Mouse (Mus musculus) heart, embryonic 14.5 days (tissue): Measurements from ENCODE around the gene 3110021N24Rik. TPM values are rescaled to one million over a fixed set of nuclear protein-coding genes. Genes with fewer than 3 reads are reported as not detected.

Experiments used
- ATAC-seq: fragments of 200-750 bp; cut with Nextera tagmentation; 2 replicates; pipeline ENCODE4 v1.8.0; 2017; ENCODE audit warnings: low read depth, moderate TSS enrichment; ENCODE audit not compliant: insufficient number of reproducible peaks, insufficient read depth, low FRiP score
- H3K27ac ChIP-seq, 2 experiments: fragments of 200-500 bp in 1 of 2; fragments of 300-500 bp in 1 of 2; sonication (generic) in 1 of 2; replicated peaks in 1 of 2; 2 replicates each; pipeline ENCODE4 v1.5.1; 2012 to 2014; ENCODE audit warnings: low read depth in 2 of 2, low read length in 2 of 2, control low read depth in 1 of 2, mild to moderate bottlenecking in 1 of 2, mixed read lengths in 1 of 2; ENCODE audit not compliant: control insufficient read depth in 1 of 2, insufficient read depth in 1 of 2
- H3K27me3 ChIP-seq: fragments of 300-500 bp; sonication (generic); 2 replicates; pipeline ENCODE4 v1.6.1; 2014; ENCODE audit warnings: mild to moderate bottlenecking, low read length, control low read depth; ENCODE audit not compliant: control insufficient read depth, insufficient read depth
- H3K36me3 ChIP-seq: fragments of 300-500 bp; sonication (generic); 2 replicates; pipeline ENCODE4 v1.6.1; 2014; ENCODE audit warnings: mild to moderate bottlenecking, control low read depth, low read length, mixed read lengths; ENCODE audit not compliant: control insufficient read depth, insufficient read depth
- H3K4me1 ChIP-seq, 2 experiments: fragments of 200-500 bp in 1 of 2; fragments of 300-500 bp in 1 of 2; sonication (generic) in 1 of 2; 2 replicates each; pipeline ENCODE4 v1.6.1; 2012 to 2014; ENCODE audit warnings: low read length in 2 of 2, control low read depth in 1 of 2, mixed read lengths in 1 of 2; ENCODE audit not compliant: control insufficient read depth in 2 of 2, insufficient read depth in 2 of 2
- H3K4me2 ChIP-seq: fragments of 300-500 bp; sonication (generic); 2 replicates; pipeline ENCODE4 v1.6.1; 2014; ENCODE audit warnings: mild to moderate bottlenecking, low read length
- H3K4me3 ChIP-seq, 2 experiments: fragments of 200-500 bp in 1 of 2; fragments of 300-500 bp in 1 of 2; sonication (generic) in 1 of 2; 2 replicates each; pipeline ENCODE4 v1.5.1; 2012 to 2014; ENCODE audit warnings: low read length in 2 of 2, mild to moderate bottlenecking in 2 of 2, control low read depth in 1 of 2, low read depth in 1 of 2, moderate library complexity in 1 of 2; ENCODE audit not compliant: control insufficient read depth in 1 of 2, insufficient read depth in 1 of 2
- H3K9ac ChIP-seq: fragments of 300-500 bp; sonication (generic); 2 replicates; pipeline ENCODE4 v1.6.1; 2014; ENCODE audit warnings: mild to moderate bottlenecking, low read length
- H3K9me3 ChIP-seq: fragments of 300-500 bp; sonication (generic); 2 replicates; pipeline ENCODE4 v1.6.1; 2016; ENCODE audit warnings: low read length, control low read depth; ENCODE audit not compliant: control insufficient read depth
- WGBS: fragments of 180-500 bp; shearing (Covaris S2); extraction: QIAGEN DNeasy Blood & Tissue Kit; methylation state at CpG from one replicate; pipeline ENCODE4 v1.1.7; 2014; 5-methylcytosine and 5-hydroxymethylcytosine counted together
- polyA plus RNA-seq: library from polyadenylated mRNA; unstranded; fragments of >200 nt; fragmentation: Nextera tagmentation; extraction: Ambion mirVana; gene quantifications from 2 replicates; pipeline ENCODE4 v1.2.1, GENCODE M21; 2014

The 3110021N24Rik gene
- polyA plus RNA-seq, 1 experiment from 2014 or later, result 2.2 TPM

- peak overlapping the region in 1 of 2 experiments; percentile 5; a peak in 1 of 4 replicates for H3K4me3 ChIP-seq
Observed at GRCm38 (mm10) chr4:108830698-108831097, 111.2 kb downstream of the 3110021N24Rik start.

More at GRCm38 (mm10) chr4:108830698-108831097, 111.2 kb downstream of the 3110021N24Rik start:
- Histone ChIP-seq H3K9me3 (no peaks in the 10 kb centered on the region), H3K27ac (peak overlapping the region in 1 of 2 experiments; percentile 64; a peak in 2 of 4 replicates), H3K4me2 (peak overlapping the region; percentile 74), H3K9ac (peak overlapping the region; percentile 56), H3K27me3 (no peaks in the 10 kb centered on the region), H3K36me3 (peaks cover 44% of the 10 kb centered on the region), H3K4me1 (peaks cover 4 to 19% of the 10 kb centered on the region in 2 experiments)
- WGBS, result 81% methylated on average over 1 of the region's 1 CpGs
- ATAC-seq, result no peak

Other genes with a start within 250 kb of the 3110021N24Rik start
- 52.7 and 59.8 TPM in 2 replicates for gene Prpf38a, start 140.3 kb upstream of the 3110021N24Rik start, polyA plus RNA-seq
- gene Orc1, start 140.2 kb upstream of the 3110021N24Rik start, polyA plus RNA-seq, result 3.1 and 3.4 TPM in 2 replicates
- gene Cc2d1b, start 99.7 kb upstream of the 3110021N24Rik start, polyA plus RNA-seq, result 13.2 and 14.5 TPM in 2 replicates
- gene Zfyve9, start 61.1 kb downstream of the 3110021N24Rik start, polyA plus RNA-seq, result 4.0 and 4.1 TPM in 2 replicates
- gene Btf3l4, start 114.0 kb downstream of the 3110021N24Rik start, polyA plus RNA-seq, result 186 and 198 TPM in 2 replicates
- gene Txndc12, start 115.0 kb downstream of the 3110021N24Rik start, polyA plus RNA-seq, result 128 and 130 TPM in 2 replicates
- gene Kti12, start 128.1 kb downstream of the 3110021N24Rik start, polyA plus RNA-seq, result 22.3 and 23.8 TPM in 2 replicates
- 0.73 and 1.4 TPM in 2 replicates for gene A730015C16Rik, start 129.0 kb downstream of the 3110021N24Rik start, polyA plus RNA-seq
- gene Rab3b, start 159.4 kb downstream of the 3110021N24Rik start, polyA plus RNA-seq, result 5.0 and 6.6 TPM in 2 replicates